Mouse (Mus musculus) urinary bladder, postnatal 25 days (tissue): ENCODE measurements around the gene Lyst.

ENCODE experiments used
- DNase-seq: peaks from one replicate; pipeline ENCODE4 v3.0.0; 2022; ENCODE audit warnings: low spot score

Lyst gene

DNA sequence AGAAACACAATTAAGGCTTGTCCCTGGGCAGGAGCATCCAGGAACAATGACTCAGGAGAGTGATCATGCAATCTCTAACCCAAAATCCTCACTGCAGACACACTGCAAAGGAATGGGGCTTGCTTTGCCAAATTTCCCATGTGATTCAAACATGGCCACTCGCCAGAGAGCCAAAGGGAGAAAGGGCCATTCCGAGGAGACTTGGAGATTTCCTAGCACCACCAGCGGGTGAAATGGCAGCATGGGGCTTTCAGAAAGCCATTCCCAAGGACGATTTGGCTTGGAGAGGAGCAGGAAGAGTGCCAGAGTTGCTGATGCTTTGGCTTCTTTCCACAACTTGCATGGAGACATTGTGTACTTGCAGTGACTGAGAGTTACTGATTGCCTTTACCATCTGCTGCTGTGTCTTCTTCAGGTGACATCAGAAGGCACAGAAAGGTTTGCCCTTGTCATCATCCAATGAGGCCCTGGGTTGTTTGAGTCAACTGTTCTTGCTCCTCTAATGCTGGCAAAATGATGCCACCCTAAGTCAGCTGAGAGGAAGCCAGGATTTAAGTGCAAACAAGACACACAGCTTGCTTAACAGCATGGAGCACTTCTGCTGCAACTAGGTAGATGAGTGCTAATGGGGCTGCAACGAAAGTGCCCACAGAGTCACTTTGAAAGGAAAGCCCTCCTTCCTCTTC, 16.5 kb upstream of the Lyst start:
- peak; percentile 68 for DNase-seq

DNA sequence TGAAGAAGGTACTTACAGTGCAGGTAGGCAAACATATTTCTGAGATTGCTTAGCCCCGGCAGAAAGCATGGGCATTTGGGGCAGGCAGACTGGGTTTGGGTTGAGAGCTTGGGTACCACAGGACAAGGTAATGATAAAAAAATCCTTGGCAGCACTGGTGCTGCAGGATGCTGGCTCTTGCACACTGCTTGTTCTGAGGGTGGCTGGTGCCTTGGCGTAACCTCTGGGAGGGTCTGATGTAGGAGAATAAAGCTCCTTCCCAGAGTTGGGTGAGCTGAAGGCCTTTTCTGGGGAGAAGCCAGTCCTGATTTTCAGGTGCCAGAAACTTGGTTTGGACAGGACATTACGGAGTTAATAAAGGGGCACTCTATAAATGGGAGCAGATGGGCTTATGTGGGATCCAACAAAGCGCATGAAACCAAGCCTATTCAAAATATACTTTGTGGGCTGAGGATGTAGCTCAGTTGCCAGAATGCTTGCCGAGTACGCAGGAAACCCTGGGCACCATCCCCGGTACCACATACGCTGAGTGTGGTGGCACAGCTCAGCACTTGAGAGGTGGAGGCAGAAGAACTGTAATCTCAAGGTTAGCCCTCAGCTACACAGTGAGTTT, 15.8 kb upstream of the Lyst start:
- no peak for DNase-seq

DNA sequence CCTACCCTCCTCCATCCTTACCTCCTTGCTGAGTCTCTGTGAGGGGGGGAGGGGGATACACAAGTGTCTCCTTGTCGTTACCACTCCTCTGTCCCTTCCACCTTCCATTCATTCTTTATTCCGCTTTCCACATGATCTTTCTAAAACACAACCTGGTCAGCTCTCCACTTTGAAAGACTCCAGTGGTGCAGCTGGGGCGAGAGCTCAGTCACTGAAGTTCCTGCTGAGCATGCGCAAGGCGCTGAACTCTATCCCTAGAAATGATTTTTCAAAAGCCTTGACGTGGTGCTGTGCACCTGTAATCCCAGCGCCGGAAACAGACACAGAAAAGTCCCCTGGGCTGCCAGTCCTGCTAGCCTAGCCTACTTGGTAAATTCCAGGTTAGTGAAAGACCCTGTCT, 15.1 kb upstream of the Lyst start:
- DNase-seq = no peak

DNA sequence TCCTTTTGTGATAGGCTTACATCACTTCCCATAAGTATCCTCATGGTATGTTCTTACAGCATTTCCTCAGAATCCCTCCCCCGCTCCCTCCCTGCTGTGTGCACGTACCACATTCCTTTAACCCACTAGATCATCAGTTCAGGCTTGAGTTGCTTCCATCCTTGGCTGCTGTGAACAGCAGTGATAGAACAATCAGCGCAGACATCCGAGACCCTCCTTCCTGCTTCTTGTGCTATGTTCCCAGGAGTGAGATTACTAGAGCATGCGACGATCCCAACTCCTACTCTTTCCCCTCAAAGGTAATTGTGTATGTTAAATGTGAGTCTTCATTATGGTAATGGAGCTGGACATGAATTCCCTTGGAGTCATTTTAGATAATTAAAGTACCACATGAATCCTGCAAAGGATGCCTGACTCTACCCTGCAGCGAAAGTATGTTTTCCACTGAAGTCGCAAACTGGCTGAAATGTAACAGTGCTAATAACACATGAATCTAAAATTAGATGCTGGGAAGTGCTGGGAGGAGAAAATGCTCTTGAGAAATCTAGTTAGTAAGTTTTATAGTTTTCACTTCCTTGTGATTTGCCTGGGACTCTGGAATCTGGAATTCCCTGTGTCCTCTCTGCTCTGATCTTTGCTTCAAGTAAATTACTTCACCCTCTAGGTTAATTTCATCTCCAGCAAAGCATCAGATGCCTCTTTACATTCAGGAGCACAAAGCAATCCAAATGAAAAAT, 13.6 kb upstream of the Lyst start:
- no peak for DNase-seq

DNA sequence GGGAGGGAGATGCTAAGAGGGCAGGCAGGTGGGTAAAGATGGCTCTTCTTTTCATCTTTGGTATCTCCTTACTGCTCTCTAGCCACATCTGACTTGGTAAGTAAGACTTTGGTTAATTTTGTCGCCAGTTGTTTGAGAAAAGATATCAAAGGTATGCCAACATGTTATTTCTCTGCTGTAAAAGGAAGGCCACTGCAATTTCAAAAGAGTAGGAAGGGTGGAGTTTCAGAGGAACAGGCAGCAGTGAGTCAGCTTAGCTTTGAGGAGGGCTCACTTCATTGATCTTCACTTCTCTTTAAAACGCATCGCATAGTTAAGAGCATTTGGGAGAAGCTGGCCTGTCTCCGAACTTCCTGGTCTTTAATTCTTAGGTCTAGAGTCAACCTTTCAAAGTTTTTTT, 8.2 kb upstream of the Lyst start:
- no peak for DNase-seq

DNA sequence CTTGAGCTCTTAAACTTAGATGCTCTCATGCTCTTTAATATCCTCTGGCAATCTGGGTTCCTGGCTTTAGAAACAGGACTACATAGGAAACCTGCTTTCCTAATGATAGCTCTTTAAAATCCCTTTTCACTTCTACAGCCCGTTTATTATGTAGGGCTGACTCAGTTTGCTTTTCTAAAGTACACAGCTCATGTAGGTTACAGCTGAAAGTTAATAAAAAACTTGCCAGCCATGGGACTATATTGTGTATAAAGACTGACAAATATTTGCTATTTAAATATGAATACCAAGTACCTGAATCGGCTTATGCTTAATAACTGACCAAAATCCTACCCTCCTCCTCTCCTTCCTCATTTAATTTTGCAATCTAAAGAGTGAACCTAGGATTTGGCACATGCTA, 6.7 kb upstream of the Lyst start:
- no peak for DNase-seq

DNA sequence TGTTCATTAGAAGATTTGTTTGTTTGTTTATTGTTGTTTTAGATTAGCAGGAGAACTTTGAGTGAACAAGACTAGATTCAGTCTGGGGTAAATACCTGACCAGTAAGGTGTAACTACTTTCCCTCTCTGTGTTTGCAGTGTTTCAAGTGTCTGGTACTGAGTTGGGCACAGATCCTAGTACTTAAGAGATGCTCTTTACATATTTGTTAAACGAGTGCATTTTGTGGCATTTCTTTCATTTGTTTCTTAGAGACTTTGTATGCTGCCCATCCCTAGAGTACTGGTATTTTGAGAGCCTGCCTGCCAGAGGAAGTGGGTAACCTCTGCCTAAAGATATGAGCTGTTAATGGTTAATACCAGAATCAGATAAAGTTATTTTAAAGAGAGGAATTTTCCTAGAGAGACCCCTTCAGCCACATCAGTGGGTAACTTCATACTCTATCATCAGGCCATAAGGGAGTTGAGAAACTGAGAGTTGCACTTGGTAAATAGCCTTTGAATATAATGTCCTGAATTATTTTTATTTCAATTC, 2.5 kb upstream of the Lyst start:
- DNase-seq = no peak

DNA sequence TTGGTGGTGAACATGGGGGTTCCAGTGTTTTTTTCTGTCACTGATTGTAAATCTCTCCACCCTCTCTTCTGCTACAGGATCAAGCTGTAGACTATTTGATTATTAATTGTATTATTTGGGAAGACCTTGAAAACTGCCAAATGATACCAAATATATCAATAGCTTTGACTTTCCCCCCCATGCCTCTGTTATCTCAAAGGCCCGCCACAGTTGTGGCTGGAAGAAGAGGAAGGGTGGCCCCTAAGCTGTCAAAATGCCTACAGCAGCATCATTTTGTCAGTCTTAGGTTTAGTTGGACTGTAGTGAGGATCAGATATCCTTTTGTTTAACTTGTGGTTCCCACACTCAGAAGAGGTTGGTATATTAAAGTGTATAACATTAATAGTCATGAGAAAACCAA, 1.7 kb upstream of the Lyst start:
- no peak for DNase-seq

DNA sequence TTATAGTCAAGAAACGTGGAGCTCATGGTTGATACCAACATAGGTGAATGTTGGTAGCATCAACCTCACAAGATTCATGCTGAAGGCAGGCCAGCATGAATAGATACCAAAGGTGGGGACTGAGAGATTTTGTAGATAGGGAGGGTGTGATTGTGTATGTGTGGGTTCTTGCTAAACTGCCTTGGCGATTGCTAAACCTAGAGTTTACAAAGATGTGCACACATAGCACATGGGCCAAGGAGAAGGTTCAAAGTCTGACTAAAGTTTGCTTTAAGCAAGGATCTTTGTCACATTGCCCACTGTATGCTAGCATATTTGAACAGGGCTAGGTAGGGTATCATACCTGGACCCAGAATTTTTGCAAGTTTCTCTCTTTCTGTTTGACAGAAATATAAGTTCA, 1.2 kb upstream of the Lyst start:
- DNase-seq = no peak

DNA sequence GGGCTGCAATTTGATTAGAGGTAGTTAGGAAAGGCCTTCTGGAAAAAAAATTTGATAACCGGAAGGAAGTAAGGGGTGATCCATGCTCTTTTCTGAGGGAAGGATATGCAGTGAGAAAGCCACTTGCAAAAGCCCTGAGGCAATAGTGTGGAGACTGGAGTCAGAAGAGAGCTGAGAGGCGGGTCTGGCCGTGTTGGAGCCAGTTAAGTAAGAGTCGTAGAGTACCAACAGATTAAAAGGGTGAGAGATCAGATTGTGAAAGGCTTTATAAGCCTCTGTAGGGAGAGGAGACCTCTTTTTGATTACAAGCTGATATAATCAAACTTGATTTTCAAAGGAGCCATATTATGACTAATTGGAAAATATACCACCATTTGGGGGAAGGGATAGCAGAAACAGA, 1.7 kb downstream of the Lyst start:
- DNase-seq = no peak

DNA sequence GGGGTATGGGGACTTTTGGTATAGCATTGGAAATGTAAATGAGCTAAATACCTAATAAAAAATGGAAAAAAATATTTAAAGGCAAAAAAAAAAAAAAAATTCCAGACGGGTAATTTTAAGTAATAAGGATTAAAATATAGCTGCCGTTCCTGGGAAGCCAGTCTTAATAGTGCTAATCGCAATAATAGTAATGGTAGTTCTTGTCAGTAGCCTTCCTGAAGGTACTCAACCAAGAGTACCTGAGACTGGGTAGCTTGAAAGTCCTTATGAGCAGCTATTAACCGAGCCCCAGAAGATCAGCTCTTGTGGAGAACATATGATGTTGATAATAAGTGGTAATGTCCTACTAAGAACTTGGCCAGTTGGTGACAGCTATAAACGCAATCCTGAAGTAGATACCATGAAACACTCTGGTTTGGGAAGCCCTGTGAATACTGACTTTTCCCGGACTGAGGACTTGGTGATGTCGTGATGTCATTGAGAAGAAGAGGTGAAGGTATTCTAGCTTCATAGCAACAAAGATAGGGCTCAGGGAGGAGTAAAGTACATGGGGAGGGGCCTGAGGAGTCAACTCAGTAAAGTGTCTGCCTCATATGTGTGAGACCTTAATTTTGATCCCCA, 6.3 kb downstream of the Lyst start:
- DNase-seq = no peak

DNA sequence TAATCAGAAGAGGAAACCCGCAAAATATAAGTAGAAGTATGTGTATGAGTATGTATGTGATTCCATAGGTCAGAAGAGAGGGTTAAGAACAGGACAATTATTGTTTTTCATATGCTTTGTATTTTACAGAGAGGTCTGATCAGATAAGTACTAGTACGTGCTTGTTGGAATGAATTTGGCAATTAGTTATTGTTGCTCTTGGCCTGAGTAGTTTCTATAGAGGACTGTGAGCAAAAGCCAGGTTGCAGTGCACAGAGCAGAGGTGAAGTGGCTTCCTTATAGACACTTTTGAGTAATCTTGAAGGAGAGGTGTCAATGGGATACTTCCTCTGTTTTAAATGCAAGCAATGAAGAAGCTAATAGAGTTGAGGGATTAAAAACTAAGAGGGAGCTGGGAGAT, 7.7 kb downstream of the Lyst start:
- no peak for DNase-seq

DNA sequence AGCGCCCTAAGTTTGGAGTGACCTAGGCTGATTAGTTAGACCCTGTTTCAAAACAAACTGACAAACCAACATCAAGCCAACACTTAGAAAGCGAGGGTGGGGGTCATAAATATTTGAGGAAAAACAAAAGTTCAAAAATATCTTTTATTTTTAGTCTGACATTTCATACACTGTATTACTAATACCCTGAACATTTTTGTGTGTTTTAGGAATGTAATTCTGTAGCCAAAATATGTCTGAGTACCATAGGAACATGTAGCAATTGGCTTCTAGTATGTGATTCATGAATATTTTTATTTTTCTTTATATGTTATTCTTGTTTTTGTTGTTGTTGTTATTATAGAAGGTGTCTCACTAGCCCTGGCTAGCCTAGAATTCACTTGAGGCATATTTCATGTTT, 11.2 kb downstream of the Lyst start:
- no peak for DNase-seq

DNA sequence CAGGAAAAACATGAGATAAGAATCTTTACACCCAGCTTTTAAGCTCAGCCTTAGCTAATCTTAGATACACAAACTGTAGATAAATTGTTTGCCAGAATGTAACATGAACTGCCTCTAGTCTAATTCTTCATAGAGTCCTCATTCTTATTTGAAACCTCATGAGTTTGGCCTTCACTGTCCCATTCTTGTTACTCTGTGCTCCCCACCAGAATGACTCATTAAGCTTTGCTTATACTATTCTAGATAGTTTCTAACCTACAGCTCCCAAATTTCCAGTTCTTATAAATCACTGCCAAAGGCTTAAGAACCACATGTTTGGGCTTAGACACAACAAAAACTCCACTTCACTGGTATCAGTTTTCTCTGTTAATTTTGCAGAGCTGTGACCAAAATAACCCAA, 16.0 kb downstream of the Lyst start:
- no peak for DNase-seq

DNA sequence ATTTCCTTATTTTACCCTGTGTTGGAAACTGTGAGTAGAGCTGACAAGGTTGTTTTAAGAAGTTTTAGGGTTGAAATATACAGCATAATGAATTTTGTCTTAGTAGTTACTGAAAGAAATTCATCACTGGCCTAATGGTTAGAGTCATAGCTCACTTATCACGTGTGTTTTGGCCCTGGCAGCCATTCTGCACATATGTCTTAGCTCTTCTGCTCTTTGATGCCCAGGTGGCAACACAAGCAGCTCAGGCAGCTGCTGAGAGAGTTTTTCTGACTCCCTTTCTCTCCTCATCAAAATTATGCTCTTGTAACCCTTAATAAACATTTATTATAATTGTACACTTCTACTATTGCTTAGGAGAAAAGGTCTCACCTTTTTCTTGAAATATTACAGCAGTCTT, 18.1 kb downstream of the Lyst start:
- DNase-seq = no peak

DNA sequence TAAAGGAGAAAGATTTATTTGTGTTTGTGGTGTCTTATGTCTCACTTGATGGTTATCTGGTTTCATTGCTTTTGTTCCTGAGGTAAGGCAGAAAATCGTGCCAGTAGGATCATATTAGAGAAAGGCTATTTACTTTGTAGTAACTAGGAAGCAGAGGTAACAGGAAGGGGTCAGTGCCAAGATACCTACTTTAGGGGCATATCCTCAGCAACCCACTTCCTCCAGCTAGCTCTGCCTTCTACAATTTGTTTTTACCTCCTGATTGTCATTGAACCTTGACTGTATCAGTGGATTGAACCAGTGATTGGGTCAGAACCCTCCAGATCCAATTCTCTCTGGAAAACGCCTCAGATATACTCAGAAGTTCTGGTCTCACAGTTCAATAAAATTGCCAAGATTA, 19.5 kb downstream of the Lyst start:
- DNase-seq = no peak

DNA sequence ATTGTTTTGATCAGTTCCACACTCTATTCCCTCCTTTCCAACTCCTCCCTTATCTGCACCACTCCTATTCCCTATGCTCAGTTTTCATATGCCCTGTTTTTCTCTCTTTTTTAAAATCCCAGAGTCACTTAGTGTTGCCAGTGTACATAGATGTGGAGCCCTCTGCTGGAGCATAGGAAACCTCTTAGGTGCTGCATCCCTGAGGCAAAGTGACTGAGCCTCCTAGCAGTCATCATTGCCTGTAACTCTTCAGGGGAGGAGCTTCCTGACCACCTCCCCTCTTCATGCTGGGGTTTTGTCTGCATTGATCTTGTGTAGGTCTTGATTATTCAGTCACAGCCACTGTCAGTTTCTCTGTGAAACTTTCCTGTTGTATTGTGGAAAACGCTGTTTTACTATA, 22.7 kb downstream of the Lyst start:
- DNase-seq = no peak

DNA sequence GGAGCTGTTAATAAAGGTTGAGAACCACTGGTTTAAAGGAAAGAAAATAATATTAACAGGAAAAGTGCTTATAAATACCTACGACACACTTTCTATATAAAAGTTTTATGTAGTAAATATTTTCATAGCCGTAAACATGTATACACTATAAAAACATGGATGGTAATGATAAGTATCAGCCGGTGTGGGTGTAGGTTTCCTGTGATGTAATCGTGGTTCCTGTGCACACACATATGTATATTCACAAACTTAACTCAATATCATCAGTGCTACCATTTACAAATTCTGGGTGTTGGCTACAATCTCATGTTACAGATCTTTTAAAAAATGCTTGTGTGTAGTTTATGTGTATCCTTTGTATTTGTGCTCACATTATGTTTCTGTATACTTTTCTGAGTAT, 24.0 kb downstream of the Lyst start:
- DNase-seq = no peak

DNA sequence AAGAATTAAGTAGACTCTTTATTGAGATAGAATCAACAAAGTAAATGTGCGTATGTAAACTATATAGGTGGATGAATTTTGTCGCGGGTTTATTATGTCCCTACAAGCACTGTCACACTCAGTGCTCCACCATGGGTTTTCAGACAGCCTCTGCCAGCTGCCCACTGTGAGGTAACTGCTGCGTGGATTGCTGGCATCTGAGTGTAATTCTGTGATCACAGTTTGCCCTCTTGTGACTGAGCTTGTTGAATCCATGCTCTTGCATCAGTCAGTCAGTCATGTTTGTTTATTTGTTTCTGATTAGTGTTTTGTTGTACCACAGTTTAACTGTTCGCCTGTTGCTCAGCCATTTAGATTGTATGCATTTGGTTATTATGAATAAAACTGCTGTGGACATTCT, 31.3 kb downstream of the Lyst start:
- no peak for DNase-seq

DNA sequence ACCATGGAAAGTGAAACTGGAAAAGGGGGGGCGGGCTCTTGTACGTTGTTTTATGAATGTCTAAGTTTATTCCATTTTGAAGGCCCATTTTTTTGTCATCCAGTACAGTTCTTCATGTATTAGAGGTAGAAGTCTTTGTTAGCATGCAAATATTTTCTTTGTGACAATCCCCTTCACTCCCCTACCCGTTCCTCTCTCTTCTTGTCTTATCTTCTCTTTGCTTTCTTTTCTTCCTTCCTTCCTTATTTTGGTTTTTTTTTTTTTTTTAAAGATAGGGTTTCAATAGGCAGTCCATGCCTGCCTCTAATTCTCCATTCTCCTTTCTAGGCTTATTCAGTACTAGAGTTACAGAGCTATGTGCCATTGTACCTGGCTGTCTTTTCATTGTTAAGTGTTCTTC, 32.4 kb downstream of the Lyst start:
- DNase-seq = no peak

DNA sequence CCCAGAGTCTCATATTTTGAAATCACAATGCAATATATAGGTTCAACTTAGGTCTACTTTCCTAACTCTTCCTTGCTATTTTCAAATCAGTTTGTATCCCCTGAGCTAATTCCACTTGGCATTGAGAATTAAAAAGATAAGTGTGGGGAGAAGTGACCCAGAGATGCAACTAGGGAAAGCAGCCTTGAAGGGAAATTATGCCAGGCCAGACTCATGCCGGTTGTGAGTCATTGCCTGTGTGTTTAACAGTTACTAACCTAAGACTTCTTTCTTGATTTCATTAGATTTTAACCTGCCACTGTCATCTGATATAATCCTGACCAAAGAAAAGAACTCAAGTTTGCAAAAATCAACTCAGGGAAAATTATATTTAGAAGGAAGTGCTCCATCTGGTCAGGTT, 43.5 kb downstream of the Lyst start:
- DNase-seq = no peak

DNA sequence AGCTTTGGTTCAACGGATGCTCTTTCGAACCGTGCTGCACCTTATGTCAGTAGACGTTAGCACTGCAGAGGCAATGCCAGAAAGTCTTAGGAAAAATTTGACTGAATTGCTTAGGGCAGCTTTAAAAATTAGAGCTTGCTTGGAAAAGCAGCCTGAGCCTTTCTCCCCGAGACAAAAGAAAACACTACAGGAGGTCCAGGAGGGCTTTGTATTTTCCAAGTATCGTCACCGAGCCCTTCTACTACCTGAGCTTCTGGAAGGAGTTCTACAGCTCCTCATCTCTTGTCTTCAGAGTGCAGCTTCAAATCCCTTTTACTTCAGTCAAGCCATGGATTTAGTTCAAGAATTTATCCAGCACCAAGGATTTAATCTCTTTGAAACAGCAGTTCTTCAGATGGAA, 44.5 kb downstream of the Lyst start:
- no peak for DNase-seq

DNA sequence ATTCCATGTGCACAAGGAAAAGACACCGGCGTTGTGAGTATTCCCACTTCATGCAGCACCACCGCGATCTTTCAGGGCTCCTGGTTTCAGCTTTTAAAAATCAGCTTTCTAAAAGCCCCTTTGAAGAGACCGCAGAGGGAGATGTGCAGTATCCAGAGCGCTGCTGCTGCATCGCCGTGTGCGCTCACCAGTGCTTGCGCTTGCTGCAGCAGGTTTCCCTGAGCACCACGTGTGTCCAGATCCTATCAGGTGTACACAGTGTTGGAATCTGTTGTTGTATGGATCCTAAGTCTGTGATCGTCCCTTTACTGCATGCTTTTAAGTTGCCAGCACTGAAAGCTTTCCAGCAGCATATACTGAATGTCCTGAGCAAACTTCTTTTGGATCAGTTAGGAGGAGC, 45.0 kb downstream of the Lyst start:
- no peak for DNase-seq
